ENCODE assay signal across 8 mouse cellular contexts in the genomic region with DNA sequence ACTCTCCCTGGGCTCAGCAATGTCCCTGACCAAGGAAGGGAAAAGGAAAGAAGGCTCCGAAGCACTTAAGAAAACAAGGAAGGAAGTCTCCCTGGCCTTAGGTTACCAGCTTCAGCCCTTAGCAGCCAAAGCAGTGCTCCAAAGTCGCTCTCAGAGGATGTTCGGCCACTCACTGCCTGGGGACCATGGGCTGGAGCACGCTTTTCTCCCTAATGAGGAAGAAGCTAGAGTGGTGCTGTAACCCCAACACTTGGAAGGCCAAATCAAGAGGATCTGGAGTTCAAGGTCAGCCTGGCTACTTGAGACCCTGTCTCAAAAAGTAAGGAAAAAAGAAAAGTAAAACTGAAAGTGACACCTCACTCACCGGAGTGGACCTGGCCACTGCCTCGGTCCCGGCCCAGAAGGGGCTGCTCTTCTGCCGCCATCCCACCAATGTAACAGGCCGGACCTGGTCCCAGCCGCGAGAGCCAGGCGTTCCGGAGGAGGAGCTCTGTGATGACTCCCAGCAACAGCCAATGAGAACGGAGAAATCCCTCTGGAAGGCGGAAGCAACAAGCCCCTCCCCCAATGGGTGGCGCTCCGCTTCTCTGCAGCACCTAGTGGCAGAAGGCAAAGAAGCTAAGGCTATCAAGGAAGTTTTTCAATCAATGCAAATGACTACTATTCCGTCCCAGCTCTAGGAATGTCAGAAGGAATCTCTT. TPM values are rescaled to one million over a fixed set of nuclear protein-coding genes. Genes with fewer than 3 reads are reported as not detected.
A peak's percentile ranks its signal among the peaks of the same experiment; 100 is the strongest.
DNase-seq lines count a peak whose midpoint lies in the region; ATAC-seq lines count a peak whose summit lies in the region.

Tpcn2 (minus strand) TSS at position 525 of the 701 bp plus-strand sequence.

- peak; percentile 93 for ATAC-seq in megakaryocyte progenitor cell, adult 5-6 weeks (replicated peaks; ENCODE audit: poor library complexity)

- peak; percentile 93 for DNase-seq in adipocyte (ENCODE audit: low spot score)
- peak; percentile 97 for DNase-seq in embryo, embryonic 10 days (ENCODE audit: low spot score)
- DNase-seq in gastrocnemius, postnatal 10 days: peak; percentile 92
- peak; percentile 96 for DNase-seq in induced T-regulatory cell, adult 2 months (ENCODE audit: low read depth)
- DNase-seq in left cerebral cortex, adult 9 months (ENCODE audit: low spot score in 2 of 2): peak; percentile 74 to 93
- peak; percentile 92 for DNase-seq in right cerebral cortex, postnatal 14 days
- peak; percentile 90 to 94 for DNase-seq in urinary bladder, postnatal 36 days (ENCODE audit: low spot score in 2 of 2)

RNA-seq across cellular contexts. Expression of gene Tpcn2, which starts in this region (rescaled TPM):
- 1 to 10 TPM; 3.6 to 7.2 TPM for total RNA-seq in gastrocnemius, postnatal 10 days (2021)
- total RNA-seq in megakaryocyte progenitor cell, adult 5-6 weeks (2015): 4.7 and 5.7 TPM in 2 replicates
- total RNA-seq in megakaryocyte progenitor cell, adult 5-6 weeks (2017): 3.5 and 3.7 TPM in 2 replicates

Comparison
In these comparisons a context has a peak if more than half of its experiments do, and no peak if none do; other contexts are left out.
1. Peak in every context shown above with its lines: DNase-seq and ATAC-seq.